Mouse (Mus musculus): ENCODE measurements around the gene H2-Oa. TPM values are rescaled to one million over a fixed set of nuclear protein-coding genes. Genes with fewer than 3 reads are reported as not detected.
A peak's percentile ranks its signal among the peaks of the same experiment; 100 is the strongest.

Gene H2-Oa
- polyA plus RNA-seq (2016; fragmentation: Nextera tagmentation; extraction: Ambion mirVana) = 0.71 and 0.86 TPM in 2 replicates

DNA sequence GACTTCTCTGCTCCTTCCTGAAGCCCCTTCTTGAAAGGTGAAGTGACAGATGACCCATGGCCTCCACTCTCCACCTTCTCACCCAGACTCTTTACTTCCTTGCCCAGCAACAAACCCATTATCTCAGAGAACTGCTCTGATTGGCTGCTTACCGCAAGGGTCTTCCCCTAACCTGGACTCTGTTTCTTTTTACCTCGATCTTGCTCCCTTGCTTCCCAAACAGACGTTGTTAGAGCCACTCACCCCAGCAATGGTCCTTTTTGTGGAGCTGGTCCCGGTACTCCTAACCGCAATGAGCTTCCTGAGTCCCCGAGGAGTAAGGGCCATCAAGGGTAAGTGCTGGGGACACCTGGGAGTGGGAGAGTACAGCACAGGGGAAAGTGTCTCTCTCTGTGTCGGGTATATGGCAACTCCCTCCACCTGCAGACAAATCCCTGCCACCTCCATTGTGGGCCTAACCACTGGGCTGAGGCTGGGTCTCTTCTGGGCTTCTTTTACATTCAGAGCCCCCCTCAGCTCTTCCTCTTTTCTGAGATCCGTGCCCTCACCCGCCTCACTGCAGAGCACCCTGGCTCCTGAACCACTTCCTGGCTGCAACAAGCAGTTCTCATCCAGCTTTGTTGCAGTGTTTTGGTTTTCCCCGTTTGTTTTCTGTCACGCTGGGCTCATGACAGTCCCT, at the start of gene H2-Oa:
Gene H2-Oa, plus strand, starts transcription at position 144 of the 679 bp plus-strand sequence.
- Histone ChIP-seq H3K9ac (replicated peaks) (no peak within 1 kb of the TSS), H3K27me3 (no peaks in the 10 kb centered on the region; the same call in 1 of the 2 replicates), H3K36me3 (no peaks in the 10 kb centered on the region), H3K4me1 (replicated peaks) (peaks cover 12% of the 10 kb centered on the region), H3K27ac (no peak within 1 kb of the TSS), H3K9me3 (no peaks in the 10 kb centered on the region), H3K4me2 (no peak within 1 kb of the TSS), H3K4me3 (replicated peaks) (no peak within 1 kb of the TSS)
- ATAC-seq (ENCODE audit: insufficient number of reproducible peaks, insufficient read depth, low FRiP score, low TSS enrichment, low read depth) = no peak
- whole genome bisulfite sequencing = 36% methylated on average over 11 of the region's 11 CpGs

DNA sequence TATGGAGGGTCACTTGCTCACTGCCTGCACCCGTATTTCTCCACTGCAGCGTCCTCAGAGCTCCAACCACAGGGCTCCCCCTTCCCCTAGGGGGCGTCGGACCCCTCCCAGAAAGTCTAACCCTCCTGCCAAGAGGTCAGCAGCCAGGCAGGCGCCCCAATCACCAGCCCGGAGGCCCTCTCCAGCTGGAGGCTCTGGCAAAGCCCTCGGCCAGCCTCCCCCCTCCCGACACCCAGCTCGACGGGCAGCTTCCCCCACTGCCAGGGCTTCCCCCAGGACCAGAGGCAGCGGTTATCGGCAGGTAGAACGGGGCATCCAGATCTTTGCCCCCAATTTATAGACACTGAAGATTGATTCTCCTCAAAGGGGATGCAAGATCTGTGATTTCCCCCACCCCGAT, 46.2 kb upstream of the H2-Oa start:
- H3K4me3 ChIP-seq (replicated peaks) = no peak overlapping the region

DNA sequence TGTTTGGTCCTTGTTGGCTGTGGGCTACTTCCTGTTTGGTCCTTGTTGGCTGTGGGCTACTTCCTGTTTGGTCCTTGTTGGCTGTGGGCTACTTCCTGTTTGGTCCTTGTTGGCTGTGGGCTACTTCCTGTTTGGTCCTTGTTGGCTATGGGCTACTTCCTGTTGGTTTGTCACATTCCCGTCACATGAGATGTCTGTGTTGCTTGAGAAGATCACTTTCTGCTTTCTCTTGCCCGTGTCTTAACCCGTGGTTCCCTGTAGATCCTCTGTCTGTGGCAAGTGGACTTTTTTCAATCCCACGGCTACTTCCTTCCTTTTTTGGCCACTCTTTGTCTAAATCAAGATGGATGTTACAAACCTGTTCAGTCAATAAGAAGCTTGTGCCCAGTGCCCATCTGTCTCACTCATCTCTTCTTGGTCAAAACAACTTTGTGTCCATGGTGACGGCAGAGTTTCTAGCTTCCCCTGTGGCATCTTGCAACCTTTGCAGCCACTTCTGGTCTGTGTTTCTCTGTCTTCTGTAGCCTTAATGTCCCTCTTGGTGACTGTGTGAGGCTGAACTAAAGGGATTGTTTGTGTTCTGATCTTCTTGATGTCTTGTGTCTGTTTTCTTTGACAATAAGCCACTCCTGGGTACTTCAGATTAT, 44.6 kb upstream of the H2-Oa start:
- peaks cover 13% of the 10 kb centered on the region for H3K36me3 ChIP-seq
- 95% methylated on average over 5 of the region's 5 CpGs for WGBS
- H3K4me1 ChIP-seq (replicated peaks) = no peaks in the 10 kb centered on the region
- H3K4me2 ChIP-seq = no peak overlapping the region
- H3K4me3 ChIP-seq (replicated peaks) = no peak overlapping the region
- peaks cover 5% of the 10 kb centered on the region for H3K27me3 ChIP-seq
- H3K9me3 ChIP-seq = 0 out of 2 replicates have a peak, but pooled peaks cover 7% of the 10 kb centered on the region
- H3K9ac ChIP-seq (replicated peaks) = no peak overlapping the region
- H3K27ac ChIP-seq = no peak overlapping the region
- no peak for ATAC-seq (ENCODE audit: insufficient number of reproducible peaks, insufficient read depth, low FRiP score, low TSS enrichment, low read depth)

More for the DNA sequence above, 46.2 kb upstream of the H2-Oa start:
- WGBS = 81% methylated on average over 14 of the region's 14 CpGs
- Histone ChIP-seq H3K4me1 (replicated peaks) (peaks cover 14% of the 10 kb centered on the region), H3K27me3 (peaks cover 19% of the 10 kb centered on the region), H3K9me3 (0 out of 2 replicates have a peak, but pooled peaks cover 7% of the 10 kb centered on the region), H3K9ac (replicated peaks) (no peak overlapping the region), H3K4me2 (no peak overlapping the region), H3K27ac (no peak overlapping the region), H3K36me3 (peaks cover 13% of the 10 kb centered on the region)
- ATAC-seq (ENCODE audit: insufficient number of reproducible peaks, insufficient read depth, low FRiP score, low TSS enrichment, low read depth) = no peak

DNA sequence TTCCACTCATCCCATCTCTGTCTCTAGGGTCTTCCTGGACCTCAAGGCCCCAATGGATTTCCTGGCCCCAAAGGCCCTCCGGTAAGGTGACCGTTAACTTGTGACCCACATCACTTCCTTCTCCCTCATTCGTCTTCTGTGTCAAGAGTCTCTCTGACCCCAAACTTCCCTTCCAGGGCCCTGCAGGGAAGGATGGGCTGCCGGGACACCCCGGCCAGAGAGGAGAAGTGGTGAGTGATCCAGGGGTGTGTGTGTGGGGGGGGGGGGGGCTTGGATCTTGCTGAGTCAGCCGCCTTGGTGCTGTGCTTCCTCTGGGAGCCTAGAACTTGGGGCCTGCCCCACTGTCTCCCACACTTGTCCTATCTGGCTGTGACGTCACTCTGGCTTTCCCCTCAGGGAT, 34.9 kb upstream of the H2-Oa start:
- peaks cover 3% of the 10 kb centered on the region; the same call in 1 of the 2 replicates for H3K27me3 ChIP-seq
- no peak for ATAC-seq (ENCODE audit: insufficient number of reproducible peaks, insufficient read depth, low FRiP score, low TSS enrichment, low read depth)
- peaks cover 20% of the 10 kb centered on the region; the same call in 1 of the 2 replicates for H3K36me3 ChIP-seq
- no peak overlapping the region for H3K4me3 ChIP-seq (replicated peaks)
- H3K9ac ChIP-seq (replicated peaks) = 0 out of 2 replicates have a peak overlapping the region, but pooled peaks have one; percentile 23
- no peak overlapping the region for H3K4me2 ChIP-seq
- no peak overlapping the region for H3K27ac ChIP-seq
- H3K9me3 ChIP-seq = no peaks in the 10 kb centered on the region
- 77% methylated on average over 7 of the region's 7 CpGs for WGBS
- H3K4me1 ChIP-seq (replicated peaks) = no peaks in the 10 kb centered on the region

DNA sequence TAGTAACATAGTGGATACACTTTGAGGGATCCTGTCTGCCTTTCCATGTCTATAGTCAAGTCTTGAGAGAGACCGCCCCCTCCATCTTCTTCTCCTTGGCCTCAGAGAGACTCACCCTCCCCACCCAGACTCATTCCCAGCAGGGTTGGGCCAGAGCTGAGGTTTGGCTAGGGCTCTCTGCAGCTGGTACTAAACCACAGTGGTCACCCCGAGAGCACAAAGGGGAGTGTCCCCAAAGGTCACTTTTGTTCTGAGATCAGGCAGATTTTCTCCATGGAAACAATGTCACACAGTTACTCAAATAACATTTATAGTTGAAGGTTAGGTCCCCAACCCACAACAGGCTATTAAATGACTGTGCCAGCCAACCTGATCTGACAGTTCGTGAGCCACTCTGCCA, 23.3 kb upstream of the H2-Oa start:
- H3K9ac ChIP-seq (replicated peaks) = no peak overlapping the region
- 57% methylated on average over 3 of the region's 3 CpGs for WGBS
- peaks cover 3% of the 10 kb centered on the region; the same call in 1 of the 2 replicates for H3K27me3 ChIP-seq
- ATAC-seq (ENCODE audit: insufficient number of reproducible peaks, insufficient read depth, low FRiP score, low TSS enrichment, low read depth) = no peak
- no peak overlapping the region for H3K4me2 ChIP-seq
- H3K9me3 ChIP-seq = no peaks in the 10 kb centered on the region
- no peak overlapping the region for H3K4me3 ChIP-seq (replicated peaks)
- no peak overlapping the region for H3K27ac ChIP-seq
- H3K4me1 ChIP-seq (replicated peaks) = no peaks in the 10 kb centered on the region
- peaks cover 3% of the 10 kb centered on the region; the same call in 1 of the 2 replicates for H3K36me3 ChIP-seq

DNA sequence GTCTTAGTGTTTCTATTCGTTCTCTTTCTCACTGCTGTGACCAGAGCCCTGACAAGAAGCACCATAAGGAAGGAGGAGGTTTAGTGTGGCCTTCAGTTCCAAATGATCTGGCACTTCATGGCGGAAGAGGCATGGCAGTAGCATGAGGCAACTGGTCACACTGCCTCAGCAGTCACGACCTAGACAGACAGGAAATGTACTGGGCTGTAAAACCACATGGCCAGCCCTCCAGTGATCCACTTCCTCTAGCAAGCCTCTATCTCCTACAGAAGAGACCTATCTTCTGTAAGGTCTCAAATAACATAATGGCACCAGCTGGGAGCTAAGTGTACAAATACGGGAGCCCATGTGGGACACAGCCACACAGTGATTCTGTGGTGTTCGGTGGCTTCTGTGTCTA, 20.0 kb upstream of the H2-Oa start:
- no peaks in the 10 kb centered on the region for H3K4me1 ChIP-seq (replicated peaks)
- H3K27ac ChIP-seq = no peak overlapping the region
- no peaks in the 10 kb centered on the region for H3K36me3 ChIP-seq
- H3K27me3 ChIP-seq = peaks cover 23% of the 10 kb centered on the region
- no peak overlapping the region for H3K4me3 ChIP-seq (replicated peaks)
- H3K9ac ChIP-seq (replicated peaks) = no peak overlapping the region
- no peaks in the 10 kb centered on the region for H3K9me3 ChIP-seq
- H3K4me2 ChIP-seq = no peak overlapping the region
- no peak for ATAC-seq (ENCODE audit: insufficient number of reproducible peaks, insufficient read depth, low FRiP score, low TSS enrichment, low read depth)
- WGBS = 74% methylated on average over 5 of the region's 5 CpGs

DNA sequence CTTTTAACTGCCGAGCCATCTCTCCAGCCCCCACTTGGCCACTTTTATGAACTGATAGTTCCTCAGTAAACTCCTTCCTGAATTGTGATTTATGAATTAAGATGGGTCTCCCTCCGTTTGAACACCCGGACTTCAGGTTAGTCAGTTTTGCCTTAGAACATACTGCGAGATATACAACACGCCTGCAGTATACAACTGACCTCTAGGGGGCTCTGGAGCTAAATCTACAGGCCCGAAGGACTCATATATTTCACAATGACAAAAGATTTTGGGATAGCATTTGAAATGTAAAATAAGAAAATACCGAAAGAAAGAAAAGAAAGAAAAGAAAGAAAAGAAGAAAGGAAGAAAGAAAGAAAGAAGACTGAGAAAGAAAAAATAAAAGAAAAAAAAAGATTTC, 16.9 kb upstream of the H2-Oa start:
- no peaks in the 10 kb centered on the region for H3K36me3 ChIP-seq
- H3K9ac ChIP-seq (replicated peaks) = no peak overlapping the region
- H3K4me2 ChIP-seq = no peak overlapping the region
- H3K27ac ChIP-seq = no peak overlapping the region
- no peak overlapping the region for H3K4me3 ChIP-seq (replicated peaks)
- no peaks in the 10 kb centered on the region for H3K9me3 ChIP-seq
- WGBS = 43% methylated on average over 7 of the region's 7 CpGs
- H3K27me3 ChIP-seq = peaks cover 24% of the 10 kb centered on the region
- ATAC-seq (ENCODE audit: insufficient number of reproducible peaks, insufficient read depth, low FRiP score, low TSS enrichment, low read depth) = no peak
- no peaks in the 10 kb centered on the region for H3K4me1 ChIP-seq (replicated peaks)

DNA sequence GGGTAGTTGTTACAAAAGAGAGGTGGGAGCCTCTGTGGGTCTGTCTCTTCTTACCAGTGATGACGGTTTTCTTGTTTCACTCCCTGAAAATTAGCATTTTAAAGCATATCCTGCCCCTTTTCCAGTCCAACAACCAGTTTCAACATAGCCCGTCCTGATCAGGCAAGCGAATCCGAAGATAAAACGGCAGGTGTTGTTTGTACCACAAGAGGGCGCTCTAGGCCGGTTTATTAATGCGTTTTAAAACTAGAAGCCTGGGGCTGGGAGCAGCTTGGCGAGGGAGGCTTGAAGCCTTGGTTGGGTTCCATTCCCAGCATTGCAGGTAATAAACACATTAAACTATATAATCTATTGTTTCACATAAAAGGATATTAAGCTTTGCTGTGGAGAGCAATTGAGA, 14.6 kb upstream of the H2-Oa start:
- H3K4me3 ChIP-seq (replicated peaks) = no peak overlapping the region
- H3K9me3 ChIP-seq = no peaks in the 10 kb centered on the region
- WGBS = 1% methylated on average over 9 of the region's 9 CpGs

DNA sequence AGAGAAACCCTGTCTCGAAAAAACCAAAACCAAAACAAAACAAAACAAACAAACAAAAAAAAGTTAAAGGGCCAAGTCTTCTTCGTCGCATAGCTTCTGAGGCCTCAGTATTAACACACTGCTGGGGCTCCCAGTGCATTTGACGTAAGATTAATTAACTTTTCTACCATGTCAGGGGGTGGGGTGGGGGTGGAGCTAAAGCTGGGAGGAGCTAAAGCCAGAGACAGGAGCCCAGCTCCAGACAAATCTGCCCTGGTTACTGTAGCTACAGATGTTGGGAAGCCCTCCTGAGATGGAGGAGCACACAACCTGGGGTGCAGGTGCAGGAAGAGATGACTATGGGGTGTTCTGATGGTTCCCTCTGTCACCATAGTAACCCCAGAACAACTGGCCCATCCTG, 14.0 kb upstream of the H2-Oa start:
- Histone ChIP-seq H3K4me3 (replicated peaks) (no peak overlapping the region), H3K27me3 (peaks cover 29% of the 10 kb centered on the region), H3K36me3 (no peaks in the 10 kb centered on the region), H3K9me3 (no peaks in the 10 kb centered on the region), H3K4me1 (replicated peaks) (peaks cover 6% of the 10 kb centered on the region), H3K4me2 (no peak overlapping the region), H3K27ac (no peak overlapping the region), H3K9ac (replicated peaks) (no peak overlapping the region)
- 62% methylated on average over 4 of the region's 4 CpGs for WGBS
- ATAC-seq (ENCODE audit: insufficient number of reproducible peaks, insufficient read depth, low FRiP score, low TSS enrichment, low read depth) = no peak

More for the DNA sequence above, 14.6 kb upstream of the H2-Oa start:
- Histone ChIP-seq H3K27me3 (peaks cover 29% of the 10 kb centered on the region), H3K4me1 (replicated peaks) (no peaks in the 10 kb centered on the region), H3K4me2 (no peak overlapping the region), H3K27ac (no peak overlapping the region), H3K9ac (replicated peaks) (no peak overlapping the region), H3K36me3 (no peaks in the 10 kb centered on the region)
- ATAC-seq (ENCODE audit: insufficient number of reproducible peaks, insufficient read depth, low FRiP score, low TSS enrichment, low read depth) = no peak

DNA sequence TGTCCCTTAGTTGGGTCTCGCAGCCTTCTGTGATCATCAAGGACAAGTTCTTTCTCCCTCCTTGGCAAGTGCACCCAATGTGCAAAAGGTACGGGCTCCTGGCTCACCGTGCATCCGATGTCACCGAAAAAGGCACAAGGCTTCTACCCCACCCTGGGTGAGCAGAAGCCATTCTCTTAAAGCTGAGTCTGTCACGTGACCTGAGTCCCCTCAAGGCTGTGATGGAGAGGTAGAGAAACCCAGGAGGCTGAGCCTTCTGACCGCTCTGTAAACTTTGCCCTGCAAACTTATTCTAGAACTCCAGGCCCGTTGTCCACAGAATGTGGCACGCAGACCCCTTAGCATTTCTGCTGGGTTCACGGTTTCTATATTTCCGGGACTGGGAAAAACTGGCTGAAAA, 13.1 kb upstream of the H2-Oa start:
- no peak for ATAC-seq (ENCODE audit: insufficient number of reproducible peaks, insufficient read depth, low FRiP score, low TSS enrichment, low read depth)
- H3K27me3 ChIP-seq = peaks cover 29% of the 10 kb centered on the region
- H3K4me1 ChIP-seq (replicated peaks) = peaks cover 9% of the 10 kb centered on the region
- H3K4me2 ChIP-seq = no peak overlapping the region
- H3K27ac ChIP-seq = no peak overlapping the region
- H3K9ac ChIP-seq (replicated peaks) = no peak overlapping the region
- no peak overlapping the region for H3K4me3 ChIP-seq (replicated peaks)
- H3K36me3 ChIP-seq = no peaks in the 10 kb centered on the region
- WGBS = 89% methylated on average over 11 of the region's 11 CpGs
- H3K9me3 ChIP-seq = no peaks in the 10 kb centered on the region

DNA sequence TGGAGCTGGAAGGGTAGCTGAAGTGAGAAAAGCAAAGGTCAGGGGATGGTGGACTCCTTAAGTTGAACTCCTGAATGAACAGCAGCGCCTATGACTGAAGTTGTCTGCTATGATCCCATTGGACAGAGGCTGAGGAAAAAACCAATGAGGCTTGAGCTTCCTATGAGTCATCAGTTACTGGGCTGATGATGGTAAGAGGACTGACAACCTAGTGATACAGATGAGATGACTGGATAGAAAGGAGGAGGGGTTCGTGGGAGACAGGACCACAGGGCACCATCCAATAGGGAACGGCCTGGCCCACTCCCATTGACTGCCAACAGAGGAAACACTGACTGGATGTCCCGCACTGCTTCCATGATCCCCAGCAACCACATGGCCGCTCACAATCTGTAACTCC, 12.5 kb upstream of the H2-Oa start:
- Histone ChIP-seq H3K4me1 (replicated peaks) (peaks cover 9% of the 10 kb centered on the region), H3K4me3 (replicated peaks) (no peak overlapping the region), H3K36me3 (no peaks in the 10 kb centered on the region), H3K27ac (no peak overlapping the region), H3K9me3 (no peaks in the 10 kb centered on the region), H3K27me3 (peaks cover 29% of the 10 kb centered on the region), H3K4me2 (no peak overlapping the region), H3K9ac (replicated peaks) (no peak overlapping the region)
- ATAC-seq (ENCODE audit: insufficient number of reproducible peaks, insufficient read depth, low FRiP score, low TSS enrichment, low read depth) = no peak
- WGBS = 27% methylated on average over 5 of the region's 5 CpGs

Data from limb, embryonic 12.5 days (tissue).